Mouse (Mus musculus) hindbrain, embryonic 14.5 days (tissue): ENCODE data around the gene Fgfr2. TPM values are rescaled to one million over a fixed set of nuclear protein-coding genes. Genes with fewer than 3 reads are reported as not detected.
"Not testable (repeated sequence)": the region's sequence is repeated elsewhere in the genome, so short reads cannot be mapped to it uniquely, and the experiment has no call there.

Experiments used
- ATAC-seq: fragments of 200-750 bp; cut with Nextera tagmentation; 2 replicates; pipeline ENCODE4 v1.8.0; 2017; ENCODE audit warnings: moderate number of reproducible peaks, mild to moderate bottlenecking, moderate TSS enrichment, moderate library complexity; ENCODE audit not compliant: low FRiP score
- DNase-seq: peaks from one replicate; pipeline ENCODE4 v3.0.0-alpha.2; 2015; ENCODE audit warnings: low spot score
- H3K27ac ChIP-seq: fragments of 300-500 bp; sonication (generic); 2 replicates; pipeline ENCODE4 v1.5.1; 2014; ENCODE audit warnings: mild to moderate bottlenecking, moderate library complexity
- H3K27me3 ChIP-seq: fragments of 300-500 bp; sonication (generic); 2 replicates; pipeline ENCODE4 v1.6.1; 2014; ENCODE audit warnings: mild to moderate bottlenecking, low read length, mixed read lengths; ENCODE audit not compliant: control insufficient read depth, insufficient read depth
- H3K36me3 ChIP-seq: fragments of 300-500 bp; sonication (generic); replicated peaks from 2 replicates; pipeline ENCODE4 v1.6.1; 2014; ENCODE audit not compliant: control insufficient read depth, insufficient read depth
- H3K4me1 ChIP-seq: fragments of 300-500 bp; sonication (generic); replicated peaks from 2 replicates; pipeline ENCODE4 v1.6.1; 2014; ENCODE audit warnings: antibody characterized with exemption, low read length, mixed read lengths; ENCODE audit not compliant: control insufficient read depth, insufficient read depth
- H3K4me2 ChIP-seq: fragments of 300-500 bp; sonication (generic); replicated peaks from 2 replicates; pipeline ENCODE4 v1.6.1; 2014; ENCODE audit warnings: mild to moderate bottlenecking, moderate library complexity
- H3K4me3 ChIP-seq: fragments of 300-500 bp; sonication (generic); replicated peaks from 2 replicates; pipeline ENCODE4 v1.5.1; 2014; ENCODE audit warnings: mild to moderate bottlenecking, low read length
- H3K9ac ChIP-seq: fragments of 300-500 bp; sonication (generic); 2 replicates; pipeline ENCODE4 v1.6.1; 2014
- H3K9me3 ChIP-seq: fragments of 300-500 bp; sonication (generic); 2 replicates; pipeline ENCODE4 v1.6.1; 2016; ENCODE audit warnings: low read length; ENCODE audit not compliant: control insufficient read depth
- WGBS: fragments of 180-500 bp; shearing (Covaris S2); extraction: QIAGEN DNeasy Blood & Tissue Kit; methylation state at CpG from one replicate; pipeline ENCODE4 v1.1.7; 2014; 5-methylcytosine and 5-hydroxymethylcytosine counted together
- polyA plus RNA-seq: library from polyadenylated mRNA; unstranded; fragments of >200 nt; fragmentation: Nextera tagmentation; extraction: Ambion mirVana; gene quantifications from 2 replicates; pipeline ENCODE4 v1.2.1, GENCODE M21; 2014

The Fgfr2 gene
- polyA plus RNA-seq, 1 experiment from 2014 or later, result 43.5 TPM

DNA sequence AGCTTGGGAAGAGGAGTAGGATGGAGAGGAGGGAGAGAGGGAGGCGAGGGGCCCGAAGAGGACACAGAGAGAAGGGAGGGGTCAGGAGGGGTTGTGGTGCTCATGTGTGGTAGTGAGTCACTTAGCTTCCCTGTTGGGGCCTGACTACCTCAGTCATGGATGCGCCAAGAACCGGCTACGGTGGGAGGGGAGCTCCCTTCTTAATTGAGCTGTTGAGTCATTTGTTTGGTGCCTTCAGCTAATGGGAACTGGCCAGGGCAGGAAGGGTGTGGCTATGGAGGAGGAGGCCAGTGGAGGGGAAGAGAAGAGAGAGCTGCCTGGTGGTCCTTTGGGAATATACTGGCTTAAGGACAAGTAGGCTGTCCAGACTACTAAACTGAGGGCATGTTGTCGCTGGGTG, 2451.8 kb downstream of the Fgfr2 start:
- H3K4me3 ChIP-seq, result no peak overlapping the region
- H3K27ac ChIP-seq, result no peak overlapping the region
- H3K9me3 ChIP-seq, result no peaks in the 10 kb centered on the region
- WGBS, result 45% methylated on average over 6 of the region's 6 CpGs
- H3K4me2 ChIP-seq, result no peak overlapping the region
- peaks cover 29% of the 10 kb centered on the region for H3K4me1 ChIP-seq
- ATAC-seq (no peak), DNase-seq (no peak)
- no peaks in the 10 kb centered on the region for H3K36me3 ChIP-seq
- H3K27me3 ChIP-seq, result no peaks in the 10 kb centered on the region
- H3K9ac ChIP-seq, result no peak overlapping the region

DNA sequence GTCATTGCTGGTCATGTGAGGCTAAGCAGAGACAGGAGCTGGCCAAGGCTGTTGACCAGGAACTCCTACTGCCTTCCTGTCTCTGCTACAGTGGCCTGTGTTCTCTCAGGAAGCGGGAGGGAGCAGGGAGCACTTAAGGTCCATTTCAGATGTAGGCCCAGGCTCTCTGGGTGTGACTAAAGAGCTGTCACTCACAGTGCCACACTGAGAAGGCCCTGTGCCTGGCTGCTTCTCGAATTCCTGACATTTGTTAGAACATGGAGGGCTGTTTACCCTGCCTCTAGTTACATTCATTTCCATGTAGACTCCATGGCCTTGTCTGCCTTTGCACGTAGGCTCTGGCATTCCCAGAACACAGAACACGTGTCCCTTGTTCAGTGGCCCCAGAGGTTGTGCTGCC, 2452.8 kb downstream of the Fgfr2 start:
- no peaks in the 10 kb centered on the region for H3K27me3 ChIP-seq
- no peak overlapping the region for H3K9ac ChIP-seq
- WGBS, result 72% methylated on average over 4 of the region's 4 CpGs
- no peaks in the 10 kb centered on the region for H3K36me3 ChIP-seq
- H3K4me1 ChIP-seq, result peaks cover 29% of the 10 kb centered on the region
- no peak overlapping the region for H3K4me2 ChIP-seq
- no peak overlapping the region for H3K4me3 ChIP-seq
- no peak for DNase-seq
- H3K27ac ChIP-seq, result peak overlapping the region; percentile 34; the same call in 1 of the 2 replicates
- ATAC-seq, result no peak
- no peaks in the 10 kb centered on the region for H3K9me3 ChIP-seq

DNA sequence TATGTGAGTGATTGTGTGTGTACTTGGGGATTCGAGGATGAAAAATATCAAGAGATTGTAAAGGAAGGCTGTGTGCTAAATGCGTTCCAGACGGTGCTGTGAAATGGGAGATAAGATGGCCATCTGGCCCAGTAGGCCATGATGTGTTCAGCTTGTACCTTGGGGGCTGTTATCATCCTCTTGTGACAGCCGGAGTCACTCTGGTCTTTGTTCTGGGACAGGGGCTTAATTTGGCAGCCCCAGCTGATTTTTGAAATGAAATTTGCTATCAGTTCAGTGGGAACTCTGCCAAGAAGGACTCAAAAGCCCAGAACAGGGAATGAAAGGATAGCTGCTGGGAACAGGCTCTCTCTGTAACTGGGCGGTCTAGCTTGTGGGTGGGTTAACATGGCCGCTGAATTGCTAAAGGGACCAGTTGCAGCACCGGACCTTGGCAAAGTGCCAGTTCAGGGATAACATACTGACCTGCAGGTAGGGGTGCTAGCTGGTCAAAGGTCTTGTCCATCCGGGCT, 2453.7 kb downstream of the Fgfr2 start:
- H3K4me2 ChIP-seq, result no peak overlapping the region
- peak overlapping the region; percentile 86 for H3K27ac ChIP-seq
- no peaks in the 10 kb centered on the region for H3K27me3 ChIP-seq
- 34% methylated on average over 8 of the region's 8 CpGs for WGBS
- no peaks in the 10 kb centered on the region for H3K9me3 ChIP-seq
- DNase-seq (peak; percentile 68), ATAC-seq (peak; percentile 68)
- no peaks in the 10 kb centered on the region for H3K36me3 ChIP-seq
- H3K4me3 ChIP-seq, result no peak overlapping the region
- peaks cover 29% of the 10 kb centered on the region for H3K4me1 ChIP-seq
- no peak overlapping the region for H3K9ac ChIP-seq

DNA sequence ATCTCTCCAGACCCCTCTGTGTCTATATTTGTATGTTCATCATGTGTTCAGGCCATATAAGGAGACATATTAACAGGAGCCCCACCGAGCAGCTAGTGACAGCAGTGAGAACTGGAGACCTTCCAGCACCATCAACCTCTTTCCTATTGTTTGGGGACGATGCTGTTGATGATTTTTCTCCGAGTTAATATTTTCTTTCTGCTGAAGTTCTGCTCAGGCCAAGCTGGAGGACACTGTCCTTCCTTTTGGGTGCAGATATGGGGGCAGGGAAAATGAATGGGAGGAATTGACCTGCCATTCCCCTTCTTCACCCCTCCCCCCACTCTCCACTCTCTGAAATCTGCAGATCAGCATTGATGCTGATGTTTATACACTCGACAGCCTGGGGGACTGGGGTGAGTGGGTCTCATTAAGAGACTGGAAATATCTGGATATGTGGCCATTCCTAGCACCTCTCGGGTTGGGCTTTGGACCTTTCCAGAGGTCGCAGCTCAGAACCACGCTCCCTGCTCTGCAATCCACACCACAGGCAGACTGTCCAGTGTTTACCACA, 2454.3 kb downstream of the Fgfr2 start:
- WGBS, result 43% methylated on average over 7 of the region's 7 CpGs
- H3K4me3 ChIP-seq, result no peak overlapping the region
- H3K27me3 ChIP-seq, result no peaks in the 10 kb centered on the region
- DNase-seq (peak; percentile 44), ATAC-seq (no peak)
- H3K9me3 ChIP-seq, result no peaks in the 10 kb centered on the region
- no peak overlapping the region for H3K9ac ChIP-seq
- H3K36me3 ChIP-seq, result no peaks in the 10 kb centered on the region
- H3K27ac ChIP-seq, result peak overlapping the region; percentile 86
- H3K4me2 ChIP-seq, result no peak overlapping the region
- peaks cover 29% of the 10 kb centered on the region for H3K4me1 ChIP-seq

DNA sequence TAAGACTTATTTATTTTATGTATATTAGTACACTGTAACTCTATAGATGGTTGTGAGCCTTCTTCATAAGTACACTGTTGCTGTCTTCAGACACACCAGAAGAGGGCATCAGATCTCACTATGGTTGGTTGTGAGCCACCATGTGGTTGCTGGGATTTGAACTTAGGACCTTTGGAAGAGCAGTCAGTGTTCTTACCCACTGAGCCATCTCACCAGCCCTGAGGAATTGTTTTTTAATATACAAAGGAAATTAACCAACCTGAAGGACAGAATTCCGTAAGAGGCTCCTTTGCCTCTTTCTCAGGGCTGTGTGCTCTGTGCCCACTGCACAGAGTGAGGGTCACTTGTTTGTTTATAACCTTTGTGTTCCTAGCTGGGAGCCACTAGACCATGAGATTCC, 2455.1 kb downstream of the Fgfr2 start:
- WGBS, result 60% methylated on average over 1 of the region's 1 CpGs
- not testable (repeated sequence) for H3K4me2 ChIP-seq, H3K36me3 ChIP-seq, H3K9me3 ChIP-seq, ATAC-seq, H3K4me3 ChIP-seq, H3K27me3 ChIP-seq, H3K9ac ChIP-seq, DNase-seq
- peaks cover 29% of the 10 kb centered on the region for H3K4me1 ChIP-seq
- peak overlapping the region; percentile 86 for H3K27ac ChIP-seq

DNA sequence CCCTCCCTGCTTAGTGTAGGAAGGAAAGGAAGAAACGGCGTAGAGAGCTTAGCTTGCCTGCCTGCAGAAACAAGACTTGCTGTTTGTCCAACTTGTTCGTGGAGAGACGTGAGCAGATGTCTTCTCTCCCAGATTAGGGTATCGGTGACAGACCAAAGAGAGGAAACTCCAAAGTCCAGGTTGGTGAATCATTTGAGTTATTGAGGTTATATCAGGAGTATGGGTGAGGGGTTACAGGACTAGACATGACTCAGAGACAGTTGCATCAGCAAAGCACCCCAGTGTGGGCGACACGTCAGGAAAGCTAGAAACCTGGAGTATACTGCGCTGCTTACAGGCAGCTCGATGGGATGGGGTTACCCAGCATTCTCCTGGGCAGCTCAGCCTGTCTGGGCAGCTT, 2457.8 kb downstream of the Fgfr2 start:
- over 99% methylated on average over 9 of the region's 9 CpGs for WGBS
- H3K27ac ChIP-seq, result no peak overlapping the region
- ATAC-seq (no peak), DNase-seq (no peak)
- H3K36me3 ChIP-seq, result no peaks in the 10 kb centered on the region
- no peak overlapping the region for H3K9ac ChIP-seq
- H3K9me3 ChIP-seq, result 0 out of 2 replicates have a peak, but pooled peaks cover 3% of the 10 kb centered on the region
- H3K4me3 ChIP-seq, result no peak overlapping the region
- peaks cover 20% of the 10 kb centered on the region for H3K4me1 ChIP-seq
- no peaks in the 10 kb centered on the region for H3K27me3 ChIP-seq
- H3K4me2 ChIP-seq, result no peak overlapping the region

DNA sequence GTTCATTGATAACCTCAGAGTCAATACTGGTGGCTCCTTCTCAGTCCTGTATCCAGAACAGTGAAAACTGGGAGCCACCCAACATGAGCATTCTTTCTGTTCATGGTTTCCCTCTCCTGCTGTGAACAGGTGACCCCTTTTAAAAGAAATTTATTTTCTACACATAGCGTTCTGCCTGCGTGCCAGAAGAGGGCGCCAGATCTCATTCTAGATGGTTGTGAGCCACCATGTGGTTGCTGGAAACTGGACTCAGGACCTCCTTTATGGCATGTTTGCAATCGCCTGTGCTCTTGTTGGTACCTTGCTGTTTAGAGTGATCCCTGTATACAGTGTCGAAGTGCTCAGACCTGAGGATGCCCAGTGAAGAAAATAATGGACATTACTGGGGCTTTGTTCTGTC, 2458.5 kb downstream of the Fgfr2 start:
- no peak for ATAC-seq
- no peak for DNase-seq
- Histone ChIP-seq H3K4me2 (no peak overlapping the region), H3K27ac (no peak overlapping the region), H3K4me1 (peaks cover 13% of the 10 kb centered on the region), H3K4me3 (no peak overlapping the region), H3K36me3 (no peaks in the 10 kb centered on the region), H3K9me3 (0 out of 2 replicates have a peak, but pooled peaks cover 3% of the 10 kb centered on the region), H3K27me3 (no peaks in the 10 kb centered on the region), H3K9ac (no peak overlapping the region)
- WGBS, result 90% methylated on average over 5 of the region's 5 CpGs

DNA sequence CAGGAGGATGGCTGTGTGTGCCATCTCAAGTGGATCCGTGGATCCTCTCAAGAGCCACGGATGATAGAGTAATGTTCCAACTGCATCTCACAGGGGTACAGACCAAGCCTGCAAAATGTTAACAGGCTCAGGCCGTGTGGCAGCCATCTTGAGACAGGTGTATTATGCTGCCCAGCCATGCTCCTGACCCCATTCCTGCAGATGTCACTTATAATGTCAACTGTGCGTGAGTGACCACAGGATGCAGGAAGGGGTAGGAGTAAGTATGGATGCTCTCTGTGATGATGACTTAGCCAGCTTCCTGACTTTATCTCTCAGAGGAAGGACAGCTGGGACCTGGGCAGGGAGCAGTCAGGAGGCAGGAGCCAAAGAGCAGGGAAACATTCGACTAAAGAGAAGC, 2459.1 kb downstream of the Fgfr2 start:
- peaks cover 7% of the 10 kb centered on the region for H3K4me1 ChIP-seq
- 0 out of 2 replicates have a peak, but pooled peaks cover 3% of the 10 kb centered on the region for H3K9me3 ChIP-seq
- DNase-seq (no peak), ATAC-seq (no peak)
- H3K9ac ChIP-seq, result no peak overlapping the region
- H3K27me3 ChIP-seq, result no peaks in the 10 kb centered on the region
- no peak overlapping the region for H3K27ac ChIP-seq
- no peak overlapping the region for H3K4me2 ChIP-seq
- H3K4me3 ChIP-seq, result no peak overlapping the region
- WGBS, result 96% methylated on average over 5 of the region's 5 CpGs
- H3K36me3 ChIP-seq, result no peaks in the 10 kb centered on the region

DNA sequence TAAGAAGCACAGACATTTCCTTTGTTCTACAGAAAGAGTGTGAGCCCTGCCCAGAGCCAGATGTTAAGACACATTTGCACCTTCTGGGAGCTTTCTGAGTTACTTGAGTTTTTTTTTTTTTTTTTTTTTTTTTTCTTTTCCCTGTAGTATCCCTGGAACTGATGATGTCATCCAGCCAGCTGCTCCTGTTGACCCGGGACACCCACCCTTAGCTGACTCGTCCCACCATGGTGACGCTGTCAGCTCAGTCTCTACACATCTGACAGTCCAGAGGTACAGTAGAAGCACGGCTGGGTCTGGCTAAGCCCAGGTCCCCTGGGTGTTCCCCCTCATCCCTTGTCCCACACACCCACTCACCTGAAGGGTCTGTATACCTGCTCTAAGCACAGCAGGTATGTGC, 2460.3 kb downstream of the Fgfr2 start:
- no peak overlapping the region for H3K9ac ChIP-seq
- WGBS, result 72% methylated on average over 4 of the region's 4 CpGs
- no peak overlapping the region for H3K27ac ChIP-seq
- ATAC-seq, result no peak
- 0 out of 2 replicates have a peak, but pooled peaks cover 3% of the 10 kb centered on the region for H3K9me3 ChIP-seq
- H3K4me2 ChIP-seq, result no peak overlapping the region
- H3K4me1 ChIP-seq, result 0 out of 2 replicates have a peak, but pooled peaks cover 4% of the 10 kb centered on the region
- no peak overlapping the region for H3K4me3 ChIP-seq
- no peaks in the 10 kb centered on the region for H3K36me3 ChIP-seq
- DNase-seq, result no peak
- no peaks in the 10 kb centered on the region for H3K27me3 ChIP-seq
